Mouse (Mus musculus) CD8-positive naive resting alpha-beta T cell, adult 2 months (primary cell): Measurements from ENCODE around the gene Nlgn2.

Source experiments
- DNase-seq, 2 experiments: peaks; one replicate each; pipeline ENCODE4 v3.0.0; 2022; ENCODE audit warnings: low read depth in 2 of 2, low spot score in 2 of 2

Gene Nlgn2

DNA sequence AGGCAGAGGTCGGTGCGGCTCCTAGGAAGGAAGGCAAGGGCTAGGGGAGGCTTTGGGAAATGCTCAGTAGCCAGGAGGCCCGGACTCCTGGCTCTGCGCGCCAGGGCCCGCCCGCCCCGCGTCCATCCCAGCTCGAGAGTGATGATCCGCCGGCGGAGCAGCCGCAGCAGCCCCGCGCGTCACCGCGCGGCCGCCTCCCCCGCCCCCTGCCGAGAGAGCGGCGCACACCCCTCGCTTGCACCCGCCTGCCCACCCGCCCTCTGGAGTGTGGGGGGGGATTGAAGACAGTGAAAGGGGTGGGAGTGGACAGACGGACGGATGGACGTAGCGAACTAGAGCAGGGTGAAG, at the start of gene Nlgn2:
Gene Nlgn2, minus strand, starts transcription at position 181 of the 348 bp plus-strand sequence.
- no peak for DNase-seq

- DNase-seq, result no peak
Measured at GRCm38 (mm10) chr11:69886907-69887635, 49.5 kb upstream of the Nlgn2 start.

- no peak for DNase-seq
Measured at GRCm38 (mm10) chr11:69884663-69885062, 47.1 kb upstream of the Nlgn2 start.

- no peak for DNase-seq
Measured at GRCm38 (mm10) chr11:69884240-69884639, 46.7 kb upstream of the Nlgn2 start.

- no peak for DNase-seq
Measured at GRCm38 (mm10) chr11:69883527-69884151, 46.1 kb upstream of the Nlgn2 start.

GRCm38 (mm10) chr11:69883066-69883465, 45.5 kb upstream of the Nlgn2 start:
- DNase-seq, result peak; percentile 55 to 73

DNA sequence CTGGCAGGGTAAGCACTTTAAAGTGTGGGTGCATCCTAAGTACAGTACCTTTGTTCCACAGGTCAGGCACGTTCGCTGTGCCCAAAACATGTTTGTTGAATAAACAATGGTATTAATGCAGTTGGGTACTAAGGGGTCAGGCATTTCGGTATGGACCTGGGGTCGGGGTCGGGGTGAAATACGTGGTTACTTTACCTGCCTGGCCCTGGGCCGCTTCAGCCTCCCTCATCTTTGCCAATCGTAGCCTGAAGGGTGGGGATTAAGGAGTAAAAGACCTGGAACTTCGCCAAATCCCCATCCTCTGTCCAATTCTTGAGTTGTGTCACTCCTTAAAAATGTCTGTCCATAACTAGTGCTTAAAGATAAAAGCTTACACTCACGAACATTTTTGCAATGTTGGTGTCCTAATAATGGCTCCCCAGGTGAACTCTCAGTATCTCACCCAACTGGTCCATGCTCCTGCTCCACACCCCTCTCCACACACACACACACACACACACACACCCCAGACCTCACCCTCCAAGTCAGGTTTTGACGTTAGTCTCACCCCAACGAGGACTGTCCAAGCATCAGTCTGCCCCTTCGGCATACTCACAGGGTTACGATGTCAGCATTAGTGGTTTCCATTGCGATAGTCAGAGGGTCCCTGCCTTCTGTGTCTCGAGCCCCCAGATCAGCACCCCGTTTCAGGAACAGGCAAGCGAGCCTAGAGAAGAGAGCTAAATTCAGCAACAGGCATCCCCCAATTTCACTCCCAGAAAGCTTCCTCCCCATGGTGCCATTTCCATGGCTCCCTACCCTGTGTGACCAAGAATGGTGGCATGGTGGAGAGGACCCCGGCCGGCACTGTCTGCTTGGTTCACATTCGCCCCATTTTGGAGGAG, 44.4 kb upstream of the Nlgn2 start:
- no peak for DNase-seq

DNA sequence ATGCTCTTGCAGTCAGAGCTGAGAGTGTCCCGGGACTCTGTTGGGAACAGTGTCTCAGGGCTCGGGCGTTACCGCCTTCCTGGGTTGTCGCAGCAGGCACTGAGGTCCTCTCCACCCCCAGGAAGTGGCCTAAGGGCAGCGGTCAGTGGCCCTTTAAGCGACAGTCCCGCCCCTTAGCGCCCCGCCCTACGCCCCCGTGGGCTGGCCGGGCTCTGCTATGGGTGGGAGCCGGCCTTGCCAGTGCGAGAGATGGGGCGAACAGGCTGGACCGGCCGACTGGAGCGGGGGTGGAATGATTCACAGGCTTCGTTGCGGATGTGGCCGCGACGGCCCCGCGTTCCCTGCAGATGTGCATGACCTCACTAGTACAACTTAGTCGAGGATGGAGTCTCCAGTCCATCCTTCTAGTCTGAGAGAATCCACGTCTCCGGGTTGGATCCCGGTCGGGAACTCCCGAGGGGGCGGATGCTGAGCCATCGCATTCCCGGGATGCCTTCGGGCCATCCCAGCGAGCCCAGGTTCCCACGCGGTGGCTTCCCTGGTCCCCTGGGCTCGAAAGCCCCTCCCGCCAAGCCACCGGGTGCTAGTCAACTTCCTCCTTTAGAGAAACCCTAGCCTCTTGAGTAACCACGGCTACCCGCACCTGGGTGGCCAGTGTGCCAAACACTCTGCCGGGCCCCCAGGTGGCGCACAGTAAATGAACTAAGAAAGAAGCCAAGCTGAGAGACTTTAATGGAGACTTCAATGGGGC, 43.4 kb upstream of the Nlgn2 start, which contains the start of gene Kctd11:
Gene Kctd11, minus strand, starts transcription at position 554 of the 751 bp plus-strand sequence.
- peak; percentile 57 to 59 for DNase-seq

- DNase-seq, result peak; percentile 30 to 52
Measured at GRCm38 (mm10) chr11:69880506-69880852, 42.9 kb upstream of the Nlgn2 start.

DNA sequence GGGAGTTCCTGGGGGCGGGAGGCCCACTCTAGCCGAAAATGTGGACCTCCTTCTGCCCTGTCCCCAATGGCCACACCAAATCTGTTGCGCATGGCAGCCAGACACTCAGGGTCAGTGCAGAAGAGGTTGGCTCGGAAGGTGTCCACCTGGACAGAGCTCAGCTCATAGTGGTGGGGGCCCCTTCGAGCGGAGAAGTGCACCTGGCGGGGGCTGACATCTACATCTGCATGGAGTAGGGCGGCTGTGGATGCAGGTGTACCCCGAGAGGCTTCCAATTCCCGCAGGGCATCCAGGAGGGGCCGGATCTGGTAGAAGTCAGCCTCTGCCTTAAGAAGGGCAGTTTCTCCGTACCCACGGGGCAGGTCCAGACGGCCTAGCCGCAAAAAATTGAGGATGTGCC, 42.1 kb upstream of the Nlgn2 start:
- no peak for DNase-seq

- no peak for DNase-seq
Measured at GRCm38 (mm10) chr11:69878952-69879351, 41.4 kb upstream of the Nlgn2 start.

GRCm38 (mm10) chr11:69878399-69878798, 40.8 kb upstream of the Nlgn2 start:
- no peak for DNase-seq

DNA sequence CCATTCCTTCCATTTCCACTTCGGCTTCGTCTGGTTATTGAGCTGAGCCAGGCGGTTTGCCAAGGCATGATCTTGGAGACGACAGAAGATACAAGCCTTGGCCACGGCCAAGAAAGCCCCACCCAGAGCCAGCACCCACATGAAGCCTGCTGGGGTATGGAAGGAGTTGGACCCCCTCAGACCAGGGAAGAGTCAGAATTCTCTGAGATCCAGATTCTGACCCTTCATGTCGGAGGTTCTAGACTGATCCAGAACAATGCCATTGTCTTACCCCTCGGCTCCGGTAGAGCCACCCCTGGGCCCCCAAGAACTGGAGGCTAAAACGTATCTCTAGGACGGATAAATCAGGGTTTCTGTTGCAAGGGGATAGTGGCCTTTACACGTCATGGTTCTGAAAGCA, 40.3 kb upstream of the Nlgn2 start, which contains the start of gene Tmem95:
Gene Tmem95, minus strand, starts transcription at position 141 of the 400 bp plus-strand sequence.
- no peak for DNase-seq

- DNase-seq, result peak; percentile 88 to 94
Measured at GRCm38 (mm10) chr11:69876867-69877266, 39.3 kb upstream of the Nlgn2 start.

- no peak for DNase-seq
Measured at GRCm38 (mm10) chr11:69876186-69876585, 38.6 kb upstream of the Nlgn2 start.

DNA sequence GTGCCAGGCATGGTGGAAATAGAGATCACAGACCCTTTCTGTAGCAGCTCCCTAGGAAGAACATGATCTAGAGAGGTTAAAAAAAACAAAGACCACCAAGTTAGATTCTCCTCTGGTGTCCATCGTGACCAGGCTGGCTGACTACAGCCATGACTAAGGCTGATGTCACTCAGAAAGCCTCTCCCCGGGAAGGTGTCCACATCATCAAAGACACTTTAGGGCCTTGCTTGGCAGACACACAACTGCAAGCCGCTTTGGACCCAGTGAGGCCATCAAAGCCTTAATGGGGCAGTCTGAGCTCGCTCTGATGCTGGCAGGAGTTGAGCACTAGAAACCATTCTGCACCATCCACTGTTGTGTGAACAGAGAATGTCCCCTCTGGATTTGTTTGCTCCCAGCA, 34.9 kb upstream of the Nlgn2 start:
- no peak for DNase-seq

DNA sequence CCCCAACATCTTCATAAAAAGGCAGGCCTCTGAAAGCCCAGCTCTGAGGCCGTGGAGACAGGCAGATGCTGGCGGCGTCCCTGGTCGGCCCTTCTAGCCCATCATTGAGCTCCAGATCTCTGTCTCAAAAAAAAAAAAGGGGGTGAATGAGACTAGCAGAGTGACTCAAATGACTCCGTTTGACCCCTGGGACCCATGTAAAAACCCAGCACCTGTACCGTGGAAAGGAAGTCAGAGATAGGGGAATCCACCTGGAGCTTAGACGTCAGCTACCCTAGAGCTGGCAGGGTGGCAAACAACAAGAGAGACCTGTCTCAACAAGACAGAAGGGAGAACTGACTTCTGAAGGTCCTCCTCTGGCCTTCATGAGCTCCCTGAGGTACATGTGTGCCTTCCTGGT, 34.2 kb upstream of the Nlgn2 start:
- DNase-seq, result no peak

GRCm38 (mm10) chr11:69870289-69871069, 32.9 kb upstream of the Nlgn2 start:
- DNase-seq, result no peak

DNA sequence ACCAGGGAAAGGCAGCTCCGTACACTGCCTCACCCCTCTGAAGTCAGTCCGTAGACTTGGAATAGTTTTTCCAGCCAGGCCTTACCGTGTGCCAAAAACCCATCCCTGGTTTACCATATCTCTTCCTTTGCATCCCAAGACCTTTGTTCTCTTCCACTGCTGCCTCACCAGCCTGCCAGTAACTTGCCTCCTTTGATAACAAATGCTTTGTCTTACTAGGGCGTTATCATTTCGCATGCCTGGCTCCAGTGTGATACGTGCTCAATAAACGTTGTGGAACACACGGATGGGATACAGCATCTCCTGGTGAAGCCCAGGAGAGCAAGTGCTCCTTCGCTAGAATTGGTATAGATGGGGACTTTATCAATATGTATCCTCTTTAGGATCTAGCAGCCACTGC, 29.8 kb upstream of the Nlgn2 start:
- no peak for DNase-seq

GRCm38 (mm10) chr11:69865561-69865960, 28.0 kb upstream of the Nlgn2 start:
- DNase-seq, result no peak
